Mouse (Mus musculus) kidney, postnatal 36 days (tissue): ENCODE data around the gene Grm7.

Source experiments
- DNase-seq, 2 experiments: peaks; one replicate each; pipeline ENCODE4 v3.0.0; 2021 to 2022; ENCODE audit warnings: mixed read lengths in 2 of 2

The Grm7 gene

GRCm38 (mm10) chr6:110645411-110646361, at the start of gene Grm7:
Gene Grm7 (plus strand): TSS chr6:110645581.
- no peak for DNase-seq

- no peak for DNase-seq
Observed at GRCm38 (mm10) chr6:110645041-110645410, 355 bp upstream of the Grm7 start.

- no peak for DNase-seq
Observed at GRCm38 (mm10) chr6:110646901-110647300, 1.5 kb downstream of the Grm7 start.

DNA sequence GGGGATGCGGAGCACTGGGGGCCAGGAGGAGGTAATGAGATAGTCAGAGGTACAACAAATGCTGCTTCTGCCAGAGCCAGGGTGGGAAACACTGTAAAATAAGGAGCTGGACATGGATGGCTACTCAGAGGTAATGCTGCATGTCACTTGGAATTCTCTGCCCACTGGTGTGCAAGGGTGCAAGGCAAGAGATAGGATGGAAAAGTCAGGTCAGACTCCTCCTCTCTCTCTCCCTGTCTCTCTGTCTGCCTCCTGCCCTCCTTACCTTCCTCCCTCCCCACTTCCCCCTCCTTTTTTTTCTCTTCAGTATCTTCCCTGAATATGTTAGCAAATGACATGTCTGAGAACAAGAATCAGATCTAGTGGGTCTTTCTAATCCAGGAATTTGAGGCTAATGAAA, 3.8 kb downstream of the Grm7 start:
- no peak for DNase-seq

- no peak for DNase-seq
Observed at GRCm38 (mm10) chr6:110653361-110654001, 8.1 kb downstream of the Grm7 start.

DNA sequence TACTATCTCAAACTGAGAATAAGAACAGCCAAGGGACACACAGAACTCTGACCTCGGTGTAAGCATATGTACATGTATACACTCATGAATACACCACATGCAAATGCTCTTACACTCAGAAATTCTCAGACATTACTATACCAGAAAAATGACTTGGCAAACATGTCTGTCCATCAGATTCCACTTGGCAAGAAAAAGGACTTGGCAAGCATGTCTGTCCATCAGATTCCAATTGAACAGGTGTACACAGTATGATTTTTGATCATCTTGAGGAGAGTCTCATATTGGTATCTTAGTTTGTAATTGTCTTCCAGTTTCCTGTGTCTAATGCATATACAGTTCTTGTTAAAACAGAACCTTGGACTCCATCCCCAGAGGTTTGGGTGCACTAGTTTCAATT, 19.1 kb downstream of the Grm7 start:
- DNase-seq = no peak

- no peak for DNase-seq
Observed at GRCm38 (mm10) chr6:110668447-110668846, 23.1 kb downstream of the Grm7 start.

GRCm38 (mm10) chr6:110690954-110691353, 45.6 kb downstream of the Grm7 start:
- DNase-seq = no peak

DNA sequence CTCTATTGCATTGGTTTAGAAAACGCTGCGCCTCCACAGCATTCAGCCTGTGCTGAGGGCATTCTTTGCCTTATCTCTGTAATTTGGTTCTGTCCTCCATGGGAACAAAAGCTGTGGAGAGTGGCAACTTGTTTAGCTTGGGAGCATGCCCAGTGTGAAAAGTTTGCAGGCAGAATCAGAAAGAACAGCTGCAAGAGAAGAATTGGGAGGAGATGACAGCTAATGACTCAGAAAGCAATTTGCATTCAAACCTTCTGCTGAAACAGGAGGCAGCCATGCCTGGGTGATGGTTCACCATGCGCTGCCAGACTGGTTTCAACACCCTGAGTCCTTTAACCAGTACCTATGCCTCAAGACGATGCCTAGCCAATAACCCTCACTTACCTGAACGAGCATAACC, 64.4 kb downstream of the Grm7 start:
- DNase-seq = no peak

DNA sequence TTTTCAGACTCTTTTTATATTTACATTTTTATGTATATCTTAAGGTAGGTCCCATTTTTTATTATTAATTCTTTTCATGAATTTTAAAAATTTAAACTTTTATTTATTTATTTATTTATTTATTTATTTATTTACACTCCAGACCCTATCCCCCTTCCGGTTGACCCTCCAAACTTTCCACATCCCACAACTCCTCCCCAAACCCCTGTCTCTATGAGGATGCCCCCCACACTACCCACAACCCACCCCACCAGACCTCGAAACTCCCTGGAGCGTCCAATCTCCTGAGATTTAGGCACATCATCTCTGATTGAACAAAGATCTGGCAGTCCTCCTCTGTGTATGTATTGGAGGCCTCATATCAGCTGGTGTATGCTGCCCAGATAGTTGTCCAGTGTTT, 69.6 kb downstream of the Grm7 start:
- DNase-seq = no peak

GRCm38 (mm10) chr6:110723371-110723770, 78.0 kb downstream of the Grm7 start:
- DNase-seq = no peak

- no peak for DNase-seq
Observed at GRCm38 (mm10) chr6:110733914-110734313, 88.5 kb downstream of the Grm7 start.

DNA sequence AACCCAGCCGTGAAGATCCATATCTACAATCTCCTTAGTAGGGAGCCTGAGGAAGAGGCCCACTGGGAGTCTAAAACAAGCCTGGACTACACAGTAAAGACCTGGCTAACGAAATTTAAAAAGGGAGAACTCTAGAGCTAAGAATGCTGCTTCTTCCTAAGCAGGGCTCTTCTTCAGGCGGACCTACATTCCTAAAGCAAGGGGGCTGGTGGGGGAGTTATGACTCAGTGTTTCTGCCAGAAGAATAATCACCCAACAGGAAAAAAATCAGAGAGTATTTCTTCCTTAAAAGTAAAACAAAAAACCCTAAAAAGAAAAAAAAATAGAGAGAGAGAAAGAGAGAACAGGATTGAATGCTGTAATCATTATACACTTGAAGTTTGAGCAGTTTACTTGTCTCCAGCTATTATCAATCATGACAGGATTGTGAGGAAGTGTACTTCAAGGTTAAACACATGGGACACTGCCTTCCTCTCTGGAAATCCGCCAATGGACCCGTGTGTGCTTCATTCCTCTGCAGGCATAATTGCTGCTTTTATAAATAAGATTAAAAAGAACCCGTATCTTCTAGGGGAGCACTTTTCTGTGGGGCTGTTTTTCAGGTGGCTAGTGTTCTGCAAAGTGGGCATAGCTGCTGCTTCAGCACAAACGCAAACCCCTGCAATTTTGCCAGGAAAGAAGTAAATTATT, 98.7 kb downstream of the Grm7 start:
- DNase-seq = peak; percentile 11 to 16

GRCm38 (mm10) chr6:110755921-110756320, 110.5 kb downstream of the Grm7 start:
- DNase-seq = no peak

GRCm38 (mm10) chr6:110769588-110769987, 124.2 kb downstream of the Grm7 start:
- no peak for DNase-seq

GRCm38 (mm10) chr6:110772652-110773051, 127.3 kb downstream of the Grm7 start:
- DNase-seq = no peak

DNA sequence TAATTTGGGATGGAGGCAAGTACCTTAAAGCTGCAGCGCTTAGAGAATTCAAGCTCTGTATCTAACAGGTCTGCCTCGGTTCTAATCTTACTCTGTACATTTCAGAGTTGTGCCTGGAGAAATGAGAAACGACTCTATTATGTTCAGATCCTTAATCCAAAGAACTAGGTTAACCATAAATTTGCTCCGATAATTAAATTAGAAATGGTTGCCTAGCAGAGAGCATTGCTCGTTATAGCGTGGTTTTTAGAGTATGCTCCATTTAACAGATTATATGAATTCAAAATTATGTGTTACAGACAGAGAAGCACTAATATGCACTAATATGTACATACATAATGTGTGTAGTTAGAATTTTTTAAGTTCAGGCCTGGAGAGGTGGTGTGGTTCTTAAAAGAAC, 130.7 kb downstream of the Grm7 start:
- no peak for DNase-seq

DNA sequence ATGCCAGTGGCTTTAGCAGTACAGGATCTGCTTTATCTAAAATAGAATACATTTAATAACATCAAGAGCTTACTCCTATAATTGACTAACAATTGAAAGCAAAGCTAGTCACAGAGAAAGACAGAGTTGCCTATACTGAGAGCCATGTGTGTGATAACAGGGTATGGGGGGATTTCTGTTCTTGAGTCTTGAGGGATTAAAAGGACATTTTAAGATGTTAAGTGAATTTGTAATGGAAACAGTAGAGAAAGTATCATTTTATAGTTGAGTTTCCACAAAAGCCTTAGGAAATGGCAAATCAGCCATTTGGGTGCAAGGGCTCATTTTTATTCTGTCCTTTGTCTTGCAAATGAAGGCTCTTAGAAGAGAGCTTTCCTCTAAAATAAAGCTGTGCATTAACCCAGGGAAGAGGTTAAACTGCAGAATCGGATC, 140.1 kb downstream of the Grm7 start:
- DNase-seq = no peak

- no peak for DNase-seq
Observed at GRCm38 (mm10) chr6:110792696-110793095, 147.3 kb downstream of the Grm7 start.

DNA sequence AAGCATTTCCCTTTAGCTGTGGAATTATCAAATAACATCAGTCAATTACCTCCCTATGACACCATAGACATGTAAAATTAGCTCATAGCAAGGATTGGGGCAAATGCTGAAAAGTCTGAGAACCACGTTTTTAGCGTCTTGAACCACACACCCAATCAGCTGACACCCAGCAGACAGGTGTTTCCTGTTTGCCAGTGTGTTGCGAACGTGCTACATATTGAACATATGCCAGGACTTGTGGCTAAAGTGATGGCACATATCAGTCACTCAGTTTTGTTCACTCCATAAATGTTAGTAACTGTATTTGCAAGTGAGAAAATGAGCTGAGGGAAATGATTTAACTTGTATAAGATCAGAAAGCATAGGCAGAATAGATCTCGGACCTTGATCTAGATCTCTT, 162.1 kb downstream of the Grm7 start:
- no peak for DNase-seq

- DNase-seq = no peak
Observed at GRCm38 (mm10) chr6:110812214-110812613, 166.8 kb downstream of the Grm7 start.

- no peak for DNase-seq
Observed at GRCm38 (mm10) chr6:110818236-110818635, 172.9 kb downstream of the Grm7 start.

DNA sequence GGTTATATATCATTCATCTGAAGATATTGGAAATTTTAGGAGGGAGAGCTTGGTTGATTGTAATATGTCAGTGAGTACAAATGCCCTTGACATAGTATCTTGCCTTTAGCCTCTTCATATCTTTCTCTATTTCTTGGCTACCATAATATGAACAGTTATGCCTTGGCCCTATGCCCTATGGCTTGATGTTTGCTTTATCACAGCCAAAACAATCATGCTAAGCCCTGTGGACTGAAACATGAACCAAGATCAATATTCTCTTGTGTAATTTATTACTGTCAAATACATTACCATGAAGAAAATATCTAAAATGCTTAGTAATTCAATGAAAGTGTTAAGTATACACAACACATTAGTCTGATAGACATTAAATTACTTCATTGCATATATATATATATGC, 222.9 kb downstream of the Grm7 start:
- DNase-seq = no peak

- DNase-seq = no peak
Observed at GRCm38 (mm10) chr6:110982013-110982412, 336.6 kb downstream of the Grm7 start.
